Mouse (Mus musculus): ENCODE data around the gene Klk1b21. TPM values are rescaled to one million over a fixed set of nuclear protein-coding genes. Genes with fewer than 3 reads are reported as not detected.

Klk1b21 gene
- not detected in 2 replicates for polyA plus RNA-seq (2012; rRNA removed)

DNA sequence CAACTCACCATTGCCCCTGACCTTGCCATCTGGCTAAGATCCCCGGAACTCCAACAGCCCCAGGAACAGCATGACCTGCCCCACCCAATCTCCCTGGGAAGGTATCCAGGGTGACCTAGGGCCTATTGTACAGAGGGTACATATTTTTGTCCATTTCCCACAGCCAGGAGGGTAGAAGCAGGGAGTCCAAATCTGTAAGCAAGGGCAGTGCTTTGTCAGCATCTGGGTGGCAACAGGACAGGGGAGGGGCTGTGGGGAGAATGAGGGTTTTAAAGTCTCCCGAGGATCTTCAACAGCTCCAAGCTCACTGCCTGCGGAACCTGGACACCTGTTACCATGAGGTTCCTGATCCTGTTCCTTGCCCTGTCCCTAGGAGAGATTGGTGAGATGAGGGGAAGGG lies at the start of gene Klk1b21:
Gene Klk1b21 (plus strand): TSS at position 301 of the 400 bp plus-strand sequence.

DNA sequence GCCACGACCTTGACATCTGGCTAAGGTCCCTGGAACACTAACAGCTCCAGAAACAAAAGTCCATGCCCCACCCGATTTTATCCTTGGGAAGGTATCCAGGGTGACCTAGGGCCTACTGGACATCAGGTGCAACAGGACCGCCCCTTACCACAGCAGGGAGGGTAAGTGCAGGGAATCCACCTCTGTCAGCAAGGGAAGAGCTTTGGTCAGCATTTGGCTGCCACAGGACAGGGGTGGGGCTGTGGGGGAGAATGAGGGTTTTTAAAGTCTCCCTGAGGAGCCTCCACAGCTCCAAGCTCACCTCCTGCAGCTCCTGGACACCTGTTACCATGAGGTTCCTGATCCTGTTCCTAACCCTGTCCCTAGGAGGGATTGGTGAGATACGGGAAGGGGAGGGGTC lies 10.2 kb downstream of the Klk1b21 start, which contains the start of gene Klk1b22:
Gene Klk1b22 (plus strand): TSS at position 301 of the 400 bp plus-strand sequence.

DNA sequence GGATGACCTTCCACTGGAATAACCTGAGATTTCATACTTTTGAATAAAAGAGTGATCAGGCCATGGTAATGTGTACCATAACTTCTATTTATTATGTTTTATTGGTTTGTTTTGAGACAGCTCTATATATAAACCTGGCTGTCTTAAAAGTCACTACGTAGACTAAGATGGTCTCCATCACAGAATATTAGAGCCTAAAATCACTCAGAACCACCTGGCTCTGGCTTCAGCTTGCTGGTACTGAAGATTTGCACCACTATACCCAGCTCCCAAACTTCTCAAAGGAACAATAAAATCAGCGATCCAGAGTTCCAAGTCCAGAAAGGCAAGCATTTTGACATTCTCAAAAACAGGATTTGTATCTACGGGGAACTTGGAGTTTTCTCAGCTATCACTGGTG lies 34.3 kb downstream of the Klk1b21 start, which contains the start of gene Klk1b16:
Gene Klk1b16 (plus strand): TSS at position 301 of the 400 bp plus-strand sequence.

Other genes with a start within 250 kb of the Klk1b21 start
- not detected in 2 replicates for gene Klk4, start 221.2 kb upstream of the Klk1b21 start, polyA plus RNA-seq (2012; rRNA removed)
- gene Klk15, start 168.6 kb upstream of the Klk1b21 start, polyA plus RNA-seq (2012; rRNA removed): not detected in 2 replicates
- not detected in 2 replicates for gene Klk1b8, start 151.7 kb upstream of the Klk1b21 start, polyA plus RNA-seq (2012; rRNA removed)
- gene Klk1b1, start 135.6 kb upstream of the Klk1b21 start, polyA plus RNA-seq (2012; rRNA removed): not detected in 2 replicates
- not detected in 2 replicates for gene Klk1b9, start 126.3 kb upstream of the Klk1b21 start, polyA plus RNA-seq (2012; rRNA removed)
- gene Klk1b11, start 106.5 kb upstream of the Klk1b21 start, polyA plus RNA-seq (2012; rRNA removed): not detected in 2 replicates
- gene Klk1b26, start 90.2 kb upstream of the Klk1b21 start, polyA plus RNA-seq (2012; rRNA removed): not detected in 2 replicates
- gene Klk1b27, start 50.0 kb upstream of the Klk1b21 start, polyA plus RNA-seq (2012; rRNA removed): 0.07 and 0.10 TPM in 2 replicates
- not detected in 2 replicates for gene Klk1b22, start 10.3 kb downstream of the Klk1b21 start, polyA plus RNA-seq (2012; rRNA removed)
- gene Klk1b16, start 34.4 kb downstream of the Klk1b21 start, polyA plus RNA-seq (2012; rRNA removed): not detected in 2 replicates
- not detected in 2 replicates for gene Klk1b24, start 85.9 kb downstream of the Klk1b21 start, polyA plus RNA-seq (2012; rRNA removed)
- gene Klk1b3, start 95.9 kb downstream of the Klk1b21 start, polyA plus RNA-seq (2012; rRNA removed): not detected in 2 replicates
- gene Klk1b4, start 105.1 kb downstream of the Klk1b21 start, polyA plus RNA-seq (2012; rRNA removed): 0.13 and 0.50 TPM in 2 replicates
- gene Klk1b5, start 113.6 kb downstream of the Klk1b21 start, polyA plus RNA-seq (2012; rRNA removed): not detected in 2 replicates
- gene Klk1, start 123.0 kb downstream of the Klk1b21 start, polyA plus RNA-seq (2012; rRNA removed): 0.08 and 0.67 TPM in 2 replicates
- not detected in 2 replicates for gene Gm36864, start 133.8 kb downstream of the Klk1b21 start, polyA plus RNA-seq (2012; rRNA removed)
- gene 1700028J19Rik, start 144.4 kb downstream of the Klk1b21 start, polyA plus RNA-seq (2012; rRNA removed): 0.71 TPM in 2 replicates
- gene 2410002F23Rik, start 144.4 kb downstream of the Klk1b21 start, polyA plus RNA-seq (2012; rRNA removed): 33.2 and 37.0 TPM in 2 replicates
- gene Acp4, start 155.1 kb downstream of the Klk1b21 start, polyA plus RNA-seq (2012; rRNA removed): not detected in 2 replicates
- not detected in 2 replicates for gene Gm15517, start 159.1 kb downstream of the Klk1b21 start, polyA plus RNA-seq (2012; rRNA removed)
- 0.78 and 0.94 TPM in 2 replicates for gene Clec11a, start 204.6 kb downstream of the Klk1b21 start, polyA plus RNA-seq (2012; rRNA removed)
- 0.02 and 0.04 TPM in 2 replicates for gene Shank1, start 207.9 kb downstream of the Klk1b21 start, polyA plus RNA-seq (2012; rRNA removed)

All from liver, embryonic 18 days (tissue).